Mouse (Mus musculus) heart, embryonic 11.5 days (tissue): ENCODE measurements around the gene Gprin3. TPM values are rescaled to one million over a fixed set of nuclear protein-coding genes. Genes with fewer than 3 reads are reported as not detected.
"Not testable (repeated sequence)": the region's sequence is repeated elsewhere in the genome, so short reads cannot be mapped to it uniquely, and the experiment has no call there.

ENCODE experiments used
- ATAC-seq: fragments of 200-750 bp; cut with Nextera tagmentation; replicated peaks from 2 replicates; pipeline ENCODE4 v1.8.0; 2017; ENCODE audit warnings: moderate library complexity; ENCODE audit not compliant: insufficient number of reproducible peaks, low FRiP score, low TSS enrichment
- H3K27ac ChIP-seq: fragments of 300-500 bp; sonication (generic); 2 replicates; pipeline ENCODE4 v1.5.1; 2014; ENCODE audit warnings: mild to moderate bottlenecking, low read depth, low read length
- H3K27me3 ChIP-seq: fragments of 300-500 bp; sonication (generic); 2 replicates; pipeline ENCODE4 v1.6.1; 2014; ENCODE audit warnings: mild to moderate bottlenecking, low read length, mixed read lengths; ENCODE audit not compliant: control insufficient read depth, insufficient read depth
- H3K36me3 ChIP-seq: fragments of 300-500 bp; sonication (generic); 2 replicates; pipeline ENCODE4 v1.6.1; 2014; ENCODE audit warnings: mild to moderate bottlenecking, low read length, moderate library complexity, mixed read lengths; ENCODE audit not compliant: control insufficient read depth, insufficient read depth
- H3K4me1 ChIP-seq: fragments of 300-500 bp; sonication (generic); 2 replicates; pipeline ENCODE4 v1.6.1; 2014; ENCODE audit warnings: low read length; ENCODE audit not compliant: control insufficient read depth, insufficient read depth
- H3K4me2 ChIP-seq: fragments of 300-500 bp; sonication (generic); 2 replicates; pipeline ENCODE4 v1.6.1; 2014; ENCODE audit warnings: mild to moderate bottlenecking, moderate library complexity
- H3K4me3 ChIP-seq: fragments of 300-500 bp; sonication (generic); 2 replicates; pipeline ENCODE4 v1.5.1; 2014; ENCODE audit warnings: low read depth, low read length
- H3K9ac ChIP-seq: fragments of 300-500 bp; sonication (generic); 2 replicates; pipeline ENCODE4 v1.6.1; 2014; ENCODE audit warnings: mild to moderate bottlenecking, low read depth, low read length, moderate library complexity
- H3K9me3 ChIP-seq: fragments of 300-500 bp; sonication (generic); replicated peaks from 2 replicates; pipeline ENCODE4 v1.6.1; 2016; ENCODE audit warnings: low read length; ENCODE audit not compliant: control insufficient read depth
- WGBS: fragments of 180-500 bp; shearing (Covaris S2); extraction: QIAGEN DNeasy Blood & Tissue Kit; methylation state at CpG from one replicate; pipeline ENCODE4 v1.1.7; 2014; ENCODE audit not compliant: insufficient replicate concordance; 5-methylcytosine and 5-hydroxymethylcytosine counted together
- polyA plus RNA-seq: library from polyadenylated mRNA; unstranded; fragments of >200 nt; fragmentation: Nextera tagmentation; extraction: Ambion mirVana; gene quantifications from 2 replicates; pipeline ENCODE4 v1.2.1, GENCODE M21; 2014

Gene Gprin3
- polyA plus RNA-seq, 1 experiment from 2014 or later = 5.5 TPM

- Histone ChIP-seq H3K9ac (no peak overlapping the region), H3K36me3 (no peaks in the 10 kb centered on the region), H3K4me2 (no peak overlapping the region), H3K9me3 (no peaks in the 10 kb centered on the region), H3K4me3 (no peak overlapping the region), H3K4me1 (no peaks in the 10 kb centered on the region), H3K27ac (no peak overlapping the region), H3K27me3 (no peaks in the 10 kb centered on the region)
- no peak for ATAC-seq
These were observed 111.0 kb downstream of the Gprin3 start for GRCm38 (mm10) chr6:59315090-59315489.

- 61% methylated on average over 2 of the region's 2 CpGs for WGBS
- ATAC-seq = no peak
- H3K27ac ChIP-seq = no peak overlapping the region
- H3K36me3 ChIP-seq = no peaks in the 10 kb centered on the region
- H3K4me1 ChIP-seq = no peaks in the 10 kb centered on the region
- H3K9me3 ChIP-seq = no peaks in the 10 kb centered on the region
- H3K9ac ChIP-seq = no peak overlapping the region
- H3K4me3 ChIP-seq = no peak overlapping the region
- no peaks in the 10 kb centered on the region for H3K27me3 ChIP-seq
- H3K4me2 ChIP-seq = no peak overlapping the region
These were observed 112.9 kb downstream of the Gprin3 start for GRCm38 (mm10) chr6:59313162-59313561.

GRCm38 (mm10) chr6:59311241-59311640 lies 114.9 kb downstream of the Gprin3 start:
- ATAC-seq = no peak
- Histone ChIP-seq H3K9me3 (no peaks in the 10 kb centered on the region), H3K4me1 (no peaks in the 10 kb centered on the region), H3K36me3 (no peaks in the 10 kb centered on the region), H3K27me3 (no peaks in the 10 kb centered on the region), H3K27ac (no peak overlapping the region), H3K4me2 (no peak overlapping the region), H3K9ac (no peak overlapping the region), H3K4me3 (no peak overlapping the region)
- WGBS = 88% methylated on average over 2 of the region's 2 CpGs

- not testable (repeated sequence) for ATAC-seq, H3K36me3 ChIP-seq, H3K4me3 ChIP-seq, H3K9me3 ChIP-seq, H3K4me1 ChIP-seq, H3K4me2 ChIP-seq, H3K9ac ChIP-seq, H3K27me3 ChIP-seq, H3K27ac ChIP-seq
- 78% methylated on average over 2 of the region's 2 CpGs for whole genome bisulfite sequencing
These were observed 121.7 kb downstream of the Gprin3 start for GRCm38 (mm10) chr6:59304235-59304942.

- H3K9ac ChIP-seq = no peak overlapping the region
- H3K27me3 ChIP-seq = no peaks in the 10 kb centered on the region
- no peak overlapping the region for H3K4me3 ChIP-seq
- H3K27ac ChIP-seq = no peak overlapping the region
- no peaks in the 10 kb centered on the region for H3K9me3 ChIP-seq
- WGBS = 67% methylated on average over 1 of the region's 1 CpGs
- no peak for ATAC-seq
- no peak overlapping the region for H3K4me2 ChIP-seq
- no peaks in the 10 kb centered on the region for H3K4me1 ChIP-seq
- no peaks in the 10 kb centered on the region for H3K36me3 ChIP-seq
These were observed 123.1 kb downstream of the Gprin3 start for GRCm38 (mm10) chr6:59303031-59303430.

Other genes with a start within 250 kb of the Gprin3 start
- gene Tigd2, start 217.4 kb downstream of the Gprin3 start, polyA plus RNA-seq = 22.2 and 23.9 TPM in 2 replicates